Comparison of ENCODE assay signal across 16 mouse cellular contexts in the genomic region with DNA sequence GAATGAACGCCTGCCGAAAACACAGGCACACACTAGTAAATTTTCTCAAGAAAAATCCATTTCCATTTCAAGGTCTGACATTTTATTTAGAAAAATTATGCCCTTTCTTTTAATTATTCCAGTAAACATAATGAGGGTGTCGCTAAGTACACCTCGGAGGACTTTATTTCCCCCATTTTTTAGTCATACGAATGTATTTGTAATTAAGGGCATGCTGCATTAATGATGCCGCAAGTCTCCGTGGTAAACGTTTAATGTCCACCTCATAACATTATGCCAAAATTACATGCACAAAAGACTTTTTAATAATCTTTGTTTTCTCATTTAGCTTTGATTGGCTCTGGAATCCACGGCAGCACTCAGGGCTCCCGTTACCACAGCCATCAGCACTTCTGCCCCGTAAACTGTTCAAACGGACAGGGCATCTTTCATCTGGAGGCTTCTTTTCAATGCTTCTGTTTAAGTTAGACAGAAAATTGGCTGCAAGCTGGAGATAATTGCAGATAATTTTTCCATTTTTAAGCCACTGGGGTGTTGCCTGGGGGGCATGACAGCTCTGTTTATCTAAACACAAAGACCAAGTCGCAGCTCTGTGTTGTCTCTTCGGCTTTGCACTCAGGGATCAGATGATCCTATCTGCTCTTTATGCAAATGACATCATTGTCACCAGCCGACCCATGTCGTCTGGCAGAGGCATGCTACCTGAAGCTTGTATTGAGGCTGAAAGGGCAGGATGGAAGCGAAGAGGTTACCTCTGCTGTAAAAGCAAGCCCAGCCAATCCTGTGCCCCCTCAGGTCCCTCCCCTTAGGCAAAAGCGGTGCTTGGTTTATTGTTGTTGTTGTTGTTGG. TPM values are rescaled to one million over a fixed set of nuclear protein-coding genes. Genes with fewer than 3 reads are reported as not detected.
DNase-seq lines count a peak whose midpoint lies in the region; ATAC-seq and TF ChIP-seq lines count a peak whose summit lies in the region.
"Had no signal": no experiment of that assay in that cellular context is flagged by ENCODE, and none has a peak within 500 bp of the region (broad histone marks: within the 10 kb centered on the region; RNA-seq: fewer than 3 reads in every experiment).

No protein-coding gene starts in this region.

- peak; percentile 78 for ATAC-seq in forebrain, embryonic 16.5 days
- peak; percentile 84 for ATAC-seq in midbrain, embryonic 13.5 days
- no peak for ATAC-seq in megakaryocyte-erythroid progenitor cell, adult 5-6 weeks (replicated peaks; ENCODE audit: low FRiP score, low TSS enrichment, poor library complexity, severe bottlenecking)

- H3K27me3 ChIP-seq in heart, embryonic 10.5 days (ENCODE audit: insufficient read depth, poor library complexity, severe bottlenecking), result no peaks in the 10 kb centered on the region
- H3K27me3 ChIP-seq in forebrain, embryonic 16.5 days (replicated peaks; ENCODE audit: control insufficient read depth, insufficient read depth, low read length), result no peaks in the 10 kb centered on the region
- H3K27me3 ChIP-seq in midbrain, embryonic 13.5 days, result no peaks in the 10 kb centered on the region

- H3K4me3 ChIP-seq in heart, embryonic 10.5 days, result peak overlapping the region; percentile 31; the same call in 1 of the 2 replicates
- H3K4me3 ChIP-seq in forebrain, embryonic 16.5 days (replicated peaks; ENCODE audit: low read length), result peak overlapping the region; percentile 14; the same call in 1 of the 2 replicates
- peak overlapping the region; percentile 25 for H3K4me3 ChIP-seq in midbrain, embryonic 13.5 days (replicated peaks)
- H3K4me3 ChIP-seq: limb, embryonic 12.5 days; myocyte had no signal

- H3K27ac ChIP-seq in heart, embryonic 10.5 days, result no peak overlapping the region
- H3K27ac ChIP-seq in forebrain, embryonic 16.5 days (ENCODE audit: low read length), result no peak overlapping the region
- H3K27ac ChIP-seq in midbrain, embryonic 13.5 days, result peak overlapping the region; percentile 51
- H3K27ac ChIP-seq: kidney, postnatal 0 days; limb, embryonic 12.5 days had no signal

- DNase-seq in heart, embryonic 10.5 days (ENCODE audit: low spot score), result no peak
- no peak for DNase-seq in heart, adult 9 months (ENCODE audit: low spot score in 2 of 2)
- DNase-seq in brain, embryonic 14.5 days (ENCODE audit: low read depth), result peak; percentile 63
- no peak for DNase-seq in thymus, adult 18-20 months
- no peak for DNase-seq in natural killer cell, adult 2 months (ENCODE audit: low spot score in 2 of 2)
- DNase-seq: cerebellum, adult 11-12 months; lung, postnatal 4 days; thymus, postnatal 25 days had no signal

- no peaks in the 10 kb centered on the region for H3K36me3 ChIP-seq in heart, embryonic 10.5 days
- no peaks in the 10 kb centered on the region for H3K36me3 ChIP-seq in forebrain, embryonic 16.5 days (ENCODE audit: control insufficient read depth, insufficient read depth)
- no peaks in the 10 kb centered on the region for H3K36me3 ChIP-seq in midbrain, embryonic 13.5 days
- H3K36me3 ChIP-seq: limb, embryonic 12.5 days had no signal

- peak overlapping the region; percentile 43 for H3K4me2 ChIP-seq in forebrain, embryonic 16.5 days (ENCODE audit: low read length)
- peak overlapping the region; percentile 50 for H3K4me2 ChIP-seq in midbrain, embryonic 13.5 days (replicated peaks)
- H3K4me2 ChIP-seq: limb, embryonic 12.5 days had no signal

- TF ChIP-seq POLR2A in brain, embryonic 14.5 days (IDR thresholded peaks at IDR 0.05; ENCODE audit: borderline replicate concordance, extremely low read depth, insufficient read depth, insufficient read length, poor library complexity, severe bottlenecking), result no peak

- no peaks in the 10 kb centered on the region for H3K4me1 ChIP-seq in heart, embryonic 10.5 days
- peaks cover 7% of the 10 kb centered on the region for H3K4me1 ChIP-seq in forebrain, embryonic 16.5 days (replicated peaks; ENCODE audit: control insufficient read depth, insufficient read depth, low read length)
- H3K4me1 ChIP-seq in midbrain, embryonic 13.5 days (replicated peaks), result peaks cover 26% of the 10 kb centered on the region

- no peaks in the 10 kb centered on the region for H3K9me3 ChIP-seq in heart, embryonic 10.5 days
- no peaks in the 10 kb centered on the region for H3K9me3 ChIP-seq in forebrain, embryonic 16.5 days (ENCODE audit: control insufficient read depth, low read length)
- H3K9me3 ChIP-seq in midbrain, embryonic 13.5 days, result no peaks in the 10 kb centered on the region
- H3K9me3 ChIP-seq: limb, embryonic 12.5 days had no signal

- 0 out of 2 replicates have a peak overlapping the region, but pooled peaks have one; percentile 25 for H3K9ac ChIP-seq in forebrain, embryonic 16.5 days (replicated peaks; ENCODE audit: low read depth, low read length)
- H3K9ac ChIP-seq in midbrain, embryonic 13.5 days (replicated peaks), result peak overlapping the region; percentile 44; the same call in 1 of the 2 replicates
- H3K9ac ChIP-seq: limb, embryonic 12.5 days had no signal

- TF ChIP-seq CTCF in brain, embryonic 14.5 days (IDR thresholded peaks at IDR 0.05; ENCODE audit: borderline replicate concordance, extremely low read depth, insufficient read depth, insufficient read length), result no peak

- 55% methylated on average over 18 of the region's 18 CpGs for WGBS in heart, embryonic 10.5 days
- 32% methylated on average over 18 of the region's 18 CpGs for WGBS in forebrain, embryonic 16.5 days
- 47% methylated on average over 18 of the region's 18 CpGs for WGBS in midbrain, embryonic 13.5 days

RNA-seq across cellular contexts. Expression of a gene that starts 12.5 kb away (rescaled TPM):
- 0.43 and 1.9 TPM in 2 replicates for polyA plus RNA-seq in heart, embryonic 10.5 days (2016; fragmentation: Nextera tagmentation; extraction: Ambion mirVana)
- polyA plus RNA-seq in brain, embryonic 14.5 days (2012; rRNA removed), result 17.5 and 31.1 TPM in 2 replicates
- polyA plus RNA-seq in forebrain, embryonic 16.5 days (2015; fragmentation: Nextera tagmentation; extraction: Ambion mirVana), result 5.6 and 10.7 TPM in 2 replicates
- polyA plus RNA-seq in midbrain, embryonic 13.5 days (2015; fragmentation: Nextera tagmentation; extraction: Ambion mirVana), result 22.4 and 34.3 TPM in 2 replicates
- not detected in 2 replicates for total RNA-seq in megakaryocyte-erythroid progenitor cell, adult 5-6 weeks (2014; fragmentation: Nextera tagmentation)
- 0.19 TPM in 1 of 2 replicates, not detected in the other for total RNA-seq in megakaryocyte-erythroid progenitor cell, adult 5-6 weeks (2017)
- total RNA-seq: granulocyte monocyte progenitor cell, adult 5-6 weeks; MEL had no signal
